Mouse (Mus musculus) fibroblast of lung, adult 2 months (primary cell): ENCODE results near the gene Cnnm2.
A peak's percentile ranks its signal among the peaks of the same experiment; 100 is the strongest.

ENCODE experiments used
- DNase-seq: peaks from one replicate; pipeline ENCODE4 v3.0.0-alpha.2; 2011; ENCODE audit warnings: low read depth

Gene Cnnm2

GRCm38 (mm10) chr19:46929044-46929587, 167.7 kb downstream of the Cnnm2 start:
- DNase-seq, result peak; percentile 71
